Mouse (Mus musculus) T-helper 17 cell (primary cell): ENCODE results near the gene Afap1.

Experiments used
- in situ Hi-C, 2 experiments: fragments of 300-600 bp; cut with MboI, MseI; formaldehyde crosslinking; loops; 1 replicate in 1 of 2; 2 replicates in 1 of 2; pipeline ENCODE4 v1.15.1; 2025; ENCODE audit warnings: high pct_unique_total_duplicates in 2 of 2

The Afap1 gene

GRCm38 (mm10) chr5:36024003-36024685 is 131.0 kb downstream of the Afap1 start:
- in situ Hi-C loops: no loop called here

GRCm38 (mm10) chr5:36025076-36025475 is 132.0 kb downstream of the Afap1 start:
- in situ Hi-C loops: loop anchor here in 1 of 2 experiments (5.0 kb wide), 1 partner anchor 372 kb away; the partner anchor contains the start of gene Sorcs2

- in situ Hi-C loops: loop anchor here (10.0 kb wide), 2 partner anchors 361 to 631 kb away; partner anchors contain the start of gene Sorcs2 (in 1 of the 2)
Observed at GRCm38 (mm10) chr5:36033531-36034426, 140.7 kb downstream of the Afap1 start.

GRCm38 (mm10) chr5:36039596-36039995 is 146.5 kb downstream of the Afap1 start:
- in situ Hi-C loops: loop anchor here (10.0 kb wide), 2 partner anchors 355 to 625 kb away; partner anchors contain the start of gene Sorcs2 (in 1 of the 2)

GRCm38 (mm10) chr5:36040398-36041235 is 147.5 kb downstream of the Afap1 start:
- in situ Hi-C loops: loop anchor here in 1 of 2 experiments (10.0 kb wide), 1 partner anchor 184 kb away; no protein-coding TSS in a partner anchor

- in situ Hi-C loops: loop anchor here in 1 of 2 experiments (10.0 kb wide), 1 partner anchor 184 kb away; no protein-coding TSS in a partner anchor
Observed at GRCm38 (mm10) chr5:36041236-36041562, 148.1 kb downstream of the Afap1 start.

- in situ Hi-C loops: loop anchor here in 1 of 2 experiments (10.0 kb wide), 1 partner anchor 183 kb away; no protein-coding TSS in a partner anchor
Observed at GRCm38 (mm10) chr5:36041756-36042155, 148.6 kb downstream of the Afap1 start.

GRCm38 (mm10) chr5:36043154-36043553 is 150.0 kb downstream of the Afap1 start:
- in situ Hi-C loops: loop anchor here in 1 of 2 experiments (10.0 kb wide), 1 partner anchor 182 kb away; no protein-coding TSS in a partner anchor
